Mouse (Mus musculus): ENCODE data around the gene Slk. TPM values are rescaled to one million over a fixed set of nuclear protein-coding genes. Genes with fewer than 3 reads are reported as not detected.

The Slk gene
- total and polyA plus RNA-seq, 2 experiments from 2014 or later, result 5.7 to 18.3 TPM

DNA sequence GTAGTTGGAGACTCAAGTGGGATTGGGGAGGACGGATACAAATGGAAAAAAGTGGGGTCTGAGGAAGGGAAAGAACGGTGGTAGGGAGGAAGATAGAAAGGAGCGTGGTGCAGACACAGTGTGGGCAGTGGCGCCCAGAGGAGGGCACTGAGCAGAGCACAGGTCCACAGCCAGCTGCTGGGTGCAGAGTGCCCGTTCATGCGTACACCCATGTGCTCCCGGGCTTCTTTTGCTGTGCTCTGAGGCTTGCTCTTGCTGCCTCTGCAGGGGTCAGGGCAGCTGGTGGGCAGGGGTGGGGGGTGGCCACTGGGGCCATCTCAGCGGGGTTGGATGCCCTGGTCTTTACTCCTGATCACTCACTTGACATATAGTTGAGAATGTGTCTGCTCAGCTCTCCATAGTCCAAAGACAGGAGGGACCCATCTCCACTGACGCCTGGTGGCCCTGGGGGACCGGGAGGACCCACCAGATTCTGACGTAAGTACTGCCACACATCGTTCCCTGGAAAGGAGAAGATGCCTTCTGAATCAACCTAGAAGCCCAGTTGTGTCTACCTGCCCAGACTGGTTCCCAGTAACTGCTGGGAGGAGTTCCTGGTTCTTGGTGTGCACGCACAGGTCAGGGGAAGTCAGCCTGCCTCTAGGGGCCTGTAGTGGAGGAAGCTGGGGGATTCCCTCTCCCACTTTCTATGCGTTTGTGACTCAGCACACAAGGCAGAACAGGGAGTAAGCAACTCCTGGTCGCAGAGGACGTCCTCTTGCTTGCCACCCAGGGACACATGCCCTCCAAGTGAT lies 71.1 kb downstream of the Slk start:
- no peak for ATAC-seq
- Histone ChIP-seq H3K4me3 (ENCODE audit: low read length) (no peak overlapping the region), H3K9me3 (ENCODE audit: low read length) (no peaks in the 10 kb centered on the region), H3K27me3 (ENCODE audit: insufficient read depth, low read length) (no peaks in the 10 kb centered on the region), H3K36me3 (ENCODE audit: insufficient read depth, low read length) (no peaks in the 10 kb centered on the region), H3K4me2 (ENCODE audit: low read depth, low read length) (no peak overlapping the region), H3K9ac (replicated peaks; ENCODE audit: low read length) (no peak overlapping the region), H3K4me1 (ENCODE audit: insufficient read depth, low read length) (no peaks in the 10 kb centered on the region), H3K27ac (no peak overlapping the region)
- no peak for TF ChIP-seq CTCF (IDR thresholded peaks at IDR 0.05; ENCODE audit: low read depth)
- no peak for DNase-seq (ENCODE audit: low spot score)
- 87% methylated on average over 16 of the region's 16 CpGs for WGBS

- DNase-seq (ENCODE audit: low spot score), result no peak
Measured at GRCm38 (mm10) chr19:47651160-47651480, 71.6 kb downstream of the Slk start.

GRCm38 (mm10) chr19:47652255-47652654 lies 72.8 kb downstream of the Slk start:
- no peaks in the 10 kb centered on the region for H3K36me3 ChIP-seq (ENCODE audit: insufficient read depth, low read length)
- H3K4me1 ChIP-seq (ENCODE audit: insufficient read depth, low read length), result no peaks in the 10 kb centered on the region
- H3K4me3 ChIP-seq (ENCODE audit: low read length), result no peak overlapping the region
- no peak for ATAC-seq
- H3K9me3 ChIP-seq (ENCODE audit: low read length), result no peaks in the 10 kb centered on the region
- no peak for TF ChIP-seq CTCF (IDR thresholded peaks at IDR 0.05; ENCODE audit: low read depth)
- no peak overlapping the region for H3K9ac ChIP-seq (replicated peaks; ENCODE audit: low read length)
- DNase-seq (ENCODE audit: low spot score), result no peak
- 86% methylated on average over 8 of the region's 8 CpGs for WGBS
- no peaks in the 10 kb centered on the region for H3K27me3 ChIP-seq (ENCODE audit: insufficient read depth, low read length)
- no peak overlapping the region for H3K27ac ChIP-seq
- H3K4me2 ChIP-seq (ENCODE audit: low read depth, low read length), result no peak overlapping the region

More at GRCm38 (mm10) chr19:47651160-47651480, 71.6 kb downstream of the Slk start:
- TF ChIP-seq CTCF (IDR thresholded peaks at IDR 0.05; ENCODE audit: low read depth), result no peak
- H3K36me3 ChIP-seq (ENCODE audit: insufficient read depth, low read length), result no peaks in the 10 kb centered on the region
- H3K27ac ChIP-seq, result no peak overlapping the region
- H3K4me2 ChIP-seq (ENCODE audit: low read depth, low read length), result no peak overlapping the region
- H3K27me3 ChIP-seq (ENCODE audit: insufficient read depth, low read length), result no peaks in the 10 kb centered on the region
- WGBS, result 89% methylated on average over 5 of the region's 5 CpGs
- no peak overlapping the region for H3K9ac ChIP-seq (replicated peaks; ENCODE audit: low read length)
- no peak overlapping the region for H3K4me3 ChIP-seq (ENCODE audit: low read length)
- no peaks in the 10 kb centered on the region for H3K9me3 ChIP-seq (ENCODE audit: low read length)
- no peak for ATAC-seq
- no peaks in the 10 kb centered on the region for H3K4me1 ChIP-seq (ENCODE audit: insufficient read depth, low read length)

- no peak for TF ChIP-seq CTCF (IDR thresholded peaks at IDR 0.05; ENCODE audit: low read depth)
- 84% methylated on average over 8 of the region's 8 CpGs for WGBS
- ATAC-seq (no peak), DNase-seq (ENCODE audit: low spot score) (no peak)
- Histone ChIP-seq H3K27me3 (ENCODE audit: insufficient read depth, low read length) (no peaks in the 10 kb centered on the region), H3K4me1 (ENCODE audit: insufficient read depth, low read length) (no peaks in the 10 kb centered on the region), H3K36me3 (ENCODE audit: insufficient read depth, low read length) (no peaks in the 10 kb centered on the region), H3K9me3 (ENCODE audit: low read length) (no peaks in the 10 kb centered on the region), H3K4me2 (ENCODE audit: low read depth, low read length) (no peak overlapping the region), H3K27ac (no peak overlapping the region), H3K9ac (replicated peaks; ENCODE audit: low read length) (no peak overlapping the region), H3K4me3 (ENCODE audit: low read length) (no peak overlapping the region)
Measured at GRCm38 (mm10) chr19:47653173-47653572, 73.7 kb downstream of the Slk start.

- TF ChIP-seq CTCF (IDR thresholded peaks at IDR 0.05; ENCODE audit: low read depth), result no peak
- Histone ChIP-seq H3K9ac (replicated peaks; ENCODE audit: low read length) (no peak overlapping the region), H3K4me3 (ENCODE audit: low read length) (no peak overlapping the region), H3K4me1 (ENCODE audit: insufficient read depth, low read length) (no peaks in the 10 kb centered on the region), H3K36me3 (ENCODE audit: insufficient read depth, low read length) (no peaks in the 10 kb centered on the region), H3K27ac (no peak overlapping the region), H3K9me3 (ENCODE audit: low read length) (no peaks in the 10 kb centered on the region), H3K27me3 (ENCODE audit: insufficient read depth, low read length) (no peaks in the 10 kb centered on the region), H3K4me2 (ENCODE audit: low read depth, low read length) (no peak overlapping the region)
- WGBS, result 82% methylated on average over 11 of the region's 11 CpGs
- no peak for DNase-seq (ENCODE audit: low spot score)
- no peak for ATAC-seq
Measured at GRCm38 (mm10) chr19:47654896-47655295, 75.4 kb downstream of the Slk start.

DNA sequence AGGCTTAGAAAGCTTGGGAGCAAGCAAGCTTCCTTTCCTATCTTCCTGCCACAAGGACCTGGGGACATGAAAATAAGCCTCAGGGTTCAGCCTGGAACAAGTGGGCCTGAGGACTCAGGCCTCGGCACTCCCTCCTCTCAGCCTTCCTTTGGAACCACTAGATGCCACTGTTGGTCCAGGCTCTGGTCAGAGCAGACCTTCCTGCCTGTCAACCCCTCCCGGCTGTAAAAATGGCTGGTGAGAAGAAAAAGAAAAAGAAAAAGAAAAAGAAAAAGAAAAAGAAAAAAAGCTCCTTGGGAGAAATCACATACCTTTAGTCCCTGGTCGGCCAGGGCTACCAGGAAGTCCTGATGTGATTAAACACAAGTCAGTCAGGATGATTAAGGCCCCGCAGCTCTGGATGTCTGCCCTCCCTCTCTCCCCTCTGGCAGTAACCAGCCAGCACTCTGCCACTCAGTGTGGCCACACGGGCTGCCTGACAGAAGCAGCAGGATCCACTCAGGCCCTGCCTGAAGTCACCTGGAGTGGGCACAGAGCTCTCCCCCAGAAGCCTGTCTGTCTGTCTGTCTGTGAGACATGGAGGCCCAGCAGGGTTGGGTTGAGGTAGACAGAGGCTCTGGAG lies 79.5 kb downstream of the Slk start:
- Histone ChIP-seq H3K27ac (no peak overlapping the region), H3K9ac (replicated peaks; ENCODE audit: low read length) (no peak overlapping the region), H3K9me3 (ENCODE audit: low read length) (no peaks in the 10 kb centered on the region), H3K36me3 (ENCODE audit: insufficient read depth, low read length) (no peaks in the 10 kb centered on the region), H3K4me2 (ENCODE audit: low read depth, low read length) (peak overlapping the region; percentile 8; the same call in 1 of the 2 replicates), H3K27me3 (ENCODE audit: insufficient read depth, low read length) (no peaks in the 10 kb centered on the region), H3K4me3 (ENCODE audit: low read length) (no peak overlapping the region), H3K4me1 (ENCODE audit: insufficient read depth, low read length) (no peaks in the 10 kb centered on the region)
- DNase-seq (ENCODE audit: low spot score) (peak; percentile 79), ATAC-seq (peak; percentile 82)
- 22% methylated on average over 5 of the region's 5 CpGs for WGBS
- TF ChIP-seq CTCF (IDR thresholded peaks at IDR 0.05; ENCODE audit: low read depth), result peak; percentile 82
